Mouse (Mus musculus): Measurements from ENCODE around the gene Ankrd36. TPM values are rescaled to one million over a fixed set of nuclear protein-coding genes. Genes with fewer than 3 reads are reported as not detected.
A peak's percentile ranks its signal among the peaks of the same experiment; 100 is the strongest.

Ankrd36 gene
- not detected in 2 replicates for polyA plus RNA-seq (2012; rRNA removed)

GRCm38 (mm10) chr11:5569474-5569873 is at the start of gene Ankrd36:
Gene Ankrd36, plus strand, starts transcription at chr11:5569684.
- no peak within 1 kb of the TSS for H3K4me3 ChIP-seq (ENCODE audit: insufficient read depth, low read length)
- no peak for TF ChIP-seq POLR2A (IDR thresholded peaks at IDR 0.05; ENCODE audit: extremely low read depth, insufficient read depth, low read length)
- no peak for TF ChIP-seq CTCF (IDR thresholded peaks at IDR 0.05; ENCODE audit: extremely low read depth, insufficient read depth, low read length)

GRCm38 (mm10) chr11:5520412-5521265 is 48.8 kb upstream of the Ankrd36 start, which contains the start of gene Xbp1:
Gene Xbp1, plus strand, starts transcription at chr11:5520659.
- TF ChIP-seq POLR2A (IDR thresholded peaks at IDR 0.05; ENCODE audit: extremely low read depth, insufficient read depth, low read length), result peak; percentile 74; the same call in 1 of the 2 replicates
- TF ChIP-seq CTCF (IDR thresholded peaks at IDR 0.05; ENCODE audit: extremely low read depth, insufficient read depth, low read length), result no peak

More at GRCm38 (mm10) chr11:5569474-5569873, at the start of gene Ankrd36:
- Histone ChIP-seq H3K4me1 (ENCODE audit: control insufficient read depth, insufficient read depth, low read length) (no peaks in the 10 kb centered on the region), H3K27ac (ENCODE audit: insufficient read depth, low read length) (no peak within 1 kb of the TSS)

GRCm38 (mm10) chr11:5521266-5521515 is 48.3 kb upstream of the Ankrd36 start:
- TF ChIP-seq CTCF (IDR thresholded peaks at IDR 0.05; ENCODE audit: extremely low read depth, insufficient read depth, low read length), result no peak
- TF ChIP-seq POLR2A (IDR thresholded peaks at IDR 0.05; ENCODE audit: extremely low read depth, insufficient read depth, low read length), result no peak
- Histone ChIP-seq H3K27ac (ENCODE audit: insufficient read depth, low read length) (peak overlapping the region; percentile 95), H3K4me3 (ENCODE audit: insufficient read depth, low read length) (peak overlapping the region; percentile 94), H3K4me1 (ENCODE audit: control insufficient read depth, insufficient read depth, low read length) (peaks cover 7% of the 10 kb centered on the region)

More at GRCm38 (mm10) chr11:5520412-5521265, 48.8 kb upstream of the Ankrd36 start, which contains the start of gene Xbp1:
- peak within 1 kb of the TSS; percentile 94 for H3K4me3 ChIP-seq (ENCODE audit: insufficient read depth, low read length)
- H3K4me1 ChIP-seq (ENCODE audit: control insufficient read depth, insufficient read depth, low read length), result peaks cover 7% of the 10 kb centered on the region
- peak within 1 kb of the TSS; percentile 95 for H3K27ac ChIP-seq (ENCODE audit: insufficient read depth, low read length)

GRCm38 (mm10) chr11:5521516-5522291 is 47.8 kb upstream of the Ankrd36 start:
- Histone ChIP-seq H3K4me3 (ENCODE audit: insufficient read depth, low read length) (peak overlapping the region; percentile 94), H3K4me1 (ENCODE audit: control insufficient read depth, insufficient read depth, low read length) (peaks cover 7% of the 10 kb centered on the region), H3K27ac (ENCODE audit: insufficient read depth, low read length) (peak overlapping the region; percentile 95)
- peak; percentile 35 for TF ChIP-seq CTCF (IDR thresholded peaks at IDR 0.05; ENCODE audit: extremely low read depth, insufficient read depth, low read length)
- TF ChIP-seq POLR2A (IDR thresholded peaks at IDR 0.05; ENCODE audit: extremely low read depth, insufficient read depth, low read length), result peak; percentile 48; the same call in 1 of the 2 replicates

GRCm38 (mm10) chr11:5522798-5523415 is 46.6 kb upstream of the Ankrd36 start:
- Histone ChIP-seq H3K27ac (ENCODE audit: insufficient read depth, low read length) (no peak overlapping the region), H3K4me3 (ENCODE audit: insufficient read depth, low read length) (peak overlapping the region; percentile 94; the same call in 1 of the 2 replicates), H3K4me1 (ENCODE audit: control insufficient read depth, insufficient read depth, low read length) (peaks cover 7% of the 10 kb centered on the region)
- no peak for TF ChIP-seq CTCF (IDR thresholded peaks at IDR 0.05; ENCODE audit: extremely low read depth, insufficient read depth, low read length)
- no peak for TF ChIP-seq POLR2A (IDR thresholded peaks at IDR 0.05; ENCODE audit: extremely low read depth, insufficient read depth, low read length)

- H3K4me3 ChIP-seq (ENCODE audit: insufficient read depth, low read length), result no peak overlapping the region
- H3K27ac ChIP-seq (ENCODE audit: insufficient read depth, low read length), result no peak overlapping the region
- no peak for TF ChIP-seq CTCF (IDR thresholded peaks at IDR 0.05; ENCODE audit: extremely low read depth, insufficient read depth, low read length)
- TF ChIP-seq POLR2A (IDR thresholded peaks at IDR 0.05; ENCODE audit: extremely low read depth, insufficient read depth, low read length), result no peak
- peaks cover 7% of the 10 kb centered on the region for H3K4me1 ChIP-seq (ENCODE audit: control insufficient read depth, insufficient read depth, low read length)
Observed at GRCm38 (mm10) chr11:5525418-5525817, 44.1 kb upstream of the Ankrd36 start.

GRCm38 (mm10) chr11:5526573-5527439 is 42.7 kb upstream of the Ankrd36 start:
- no peak overlapping the region for H3K27ac ChIP-seq (ENCODE audit: insufficient read depth, low read length)
- peaks cover 7% of the 10 kb centered on the region for H3K4me1 ChIP-seq (ENCODE audit: control insufficient read depth, insufficient read depth, low read length)
- TF ChIP-seq CTCF (IDR thresholded peaks at IDR 0.05; ENCODE audit: extremely low read depth, insufficient read depth, low read length) (no peak), POLR2A (IDR thresholded peaks at IDR 0.05; ENCODE audit: extremely low read depth, insufficient read depth, low read length) (peak; percentile 16; the same call in 1 of the 2 replicates)
- no peak overlapping the region for H3K4me3 ChIP-seq (ENCODE audit: insufficient read depth, low read length)

- Histone ChIP-seq H3K27ac (ENCODE audit: insufficient read depth, low read length) (no peak overlapping the region), H3K4me3 (ENCODE audit: insufficient read depth, low read length) (no peak overlapping the region), H3K4me1 (ENCODE audit: control insufficient read depth, insufficient read depth, low read length) (peaks cover 7% of the 10 kb centered on the region)
- TF ChIP-seq POLR2A (IDR thresholded peaks at IDR 0.05; ENCODE audit: extremely low read depth, insufficient read depth, low read length) (no peak), CTCF (IDR thresholded peaks at IDR 0.05; ENCODE audit: extremely low read depth, insufficient read depth, low read length) (no peak)
Observed at GRCm38 (mm10) chr11:5527865-5528523, 41.5 kb upstream of the Ankrd36 start.

Measured in cortical plate, adult 2 months (tissue).